Mouse (Mus musculus) mouse embryonic stem cell (cell line): ENCODE measurements around the gene H2afv.

Source experiments
- in situ Hi-C, 2 experiments: fragments of 300-500 bp; cut with MboI; formaldehyde crosslinking; loops; 1 replicate in 1 of 2; 3 replicates in 1 of 2; pipeline ENCODE4 v1.14.3; 2019 to 2020; ENCODE audit warnings: low sequenced_read_pairs in 2 of 2, low pct_unique_long_range_greater_than_20kb in 1 of 2, mixed read lengths in 1 of 2; ENCODE audit not compliant: unreplicated experiment in 1 of 2

H2afv gene

GRCm38 (mm10) chr11:6444077-6444853 is at the start of gene H2afv:
TSS of gene H2afv (minus strand) at chr11:6444443.
- in situ Hi-C loops, result no loop called here

GRCm38 (mm10) chr11:6489691-6490503 is 45.7 kb upstream of the H2afv start:
- in situ Hi-C loops, result no loop called here

- in situ Hi-C loops, result no loop called here
These were observed 45.0 kb upstream of the H2afv start for GRCm38 (mm10) chr11:6489257-6489656.

- in situ Hi-C loops, result no loop called here
These were observed 43.9 kb upstream of the H2afv start for GRCm38 (mm10) chr11:6488041-6488684.

GRCm38 (mm10) chr11:6487496-6487895 is 43.3 kb upstream of the H2afv start:
- in situ Hi-C loops, result no loop called here

GRCm38 (mm10) chr11:6486916-6487315 is 42.7 kb upstream of the H2afv start:
- in situ Hi-C loops, result no loop called here

GRCm38 (mm10) chr11:6484244-6484959 is 40.2 kb upstream of the H2afv start:
- in situ Hi-C loops, result no loop called here

GRCm38 (mm10) chr11:6483103-6483502 is 38.9 kb upstream of the H2afv start:
- in situ Hi-C loops, result no loop called here

GRCm38 (mm10) chr11:6481669-6482185 is 37.5 kb upstream of the H2afv start:
- in situ Hi-C loops, result no loop called here

- in situ Hi-C loops, result no loop called here
These were observed 36.6 kb upstream of the H2afv start for GRCm38 (mm10) chr11:6480681-6481405.

GRCm38 (mm10) chr11:6480191-6480590 is 35.9 kb upstream of the H2afv start:
- in situ Hi-C loops, result no loop called here

- in situ Hi-C loops, result no loop called here
These were observed 35.0 kb upstream of the H2afv start for GRCm38 (mm10) chr11:6479231-6479630.

GRCm38 (mm10) chr11:6477350-6477749 is 33.1 kb upstream of the H2afv start:
- in situ Hi-C loops, result no loop called here

GRCm38 (mm10) chr11:6476876-6477275 is 32.6 kb upstream of the H2afv start:
- in situ Hi-C loops, result no loop called here

GRCm38 (mm10) chr11:6475867-6476484 is 31.7 kb upstream of the H2afv start, which contains the start of gene Purb:
TSS of gene Purb (minus strand) at chr11:6475917.
- in situ Hi-C loops, result no loop called here

GRCm38 (mm10) chr11:6474874-6475731 is 30.9 kb upstream of the H2afv start:
- in situ Hi-C loops, result no loop called here

- in situ Hi-C loops, result no loop called here
These were observed 30.1 kb upstream of the H2afv start for GRCm38 (mm10) chr11:6474381-6474780.
